Mouse (Mus musculus) lung, postnatal 14 days (tissue): Measurements from ENCODE around the gene Klra10.
"Not testable (repeated sequence)": the region's sequence is repeated elsewhere in the genome, so short reads cannot be mapped to it uniquely, and the experiment has no call there.

ENCODE experiments used
- DNase-seq: peaks from one replicate; pipeline ENCODE4 v3.0.0; 2021

Klra10 gene

DNA sequence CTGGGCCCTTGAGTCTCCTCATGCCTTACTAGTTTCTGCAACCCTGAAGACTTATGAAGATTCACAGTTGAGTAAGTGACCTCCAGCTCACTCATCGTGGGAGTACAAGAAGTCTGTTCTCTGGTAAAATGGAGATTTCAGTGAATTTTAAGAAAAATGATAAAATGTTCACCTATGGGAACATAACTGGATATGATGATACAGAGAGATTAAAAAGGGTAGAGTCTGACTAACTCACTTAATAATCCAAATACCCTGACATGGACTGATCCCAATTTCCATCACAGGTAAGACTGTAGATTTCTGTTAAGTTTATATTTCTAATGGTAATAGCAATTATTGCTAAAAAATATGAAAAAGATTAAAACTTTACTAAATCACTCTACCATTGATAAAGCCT lies at the start of gene Klra10:
TSS of gene Klra10 (minus strand) at position 101 of the 400 bp plus-strand sequence.
- not testable (repeated sequence) for DNase-seq

DNA sequence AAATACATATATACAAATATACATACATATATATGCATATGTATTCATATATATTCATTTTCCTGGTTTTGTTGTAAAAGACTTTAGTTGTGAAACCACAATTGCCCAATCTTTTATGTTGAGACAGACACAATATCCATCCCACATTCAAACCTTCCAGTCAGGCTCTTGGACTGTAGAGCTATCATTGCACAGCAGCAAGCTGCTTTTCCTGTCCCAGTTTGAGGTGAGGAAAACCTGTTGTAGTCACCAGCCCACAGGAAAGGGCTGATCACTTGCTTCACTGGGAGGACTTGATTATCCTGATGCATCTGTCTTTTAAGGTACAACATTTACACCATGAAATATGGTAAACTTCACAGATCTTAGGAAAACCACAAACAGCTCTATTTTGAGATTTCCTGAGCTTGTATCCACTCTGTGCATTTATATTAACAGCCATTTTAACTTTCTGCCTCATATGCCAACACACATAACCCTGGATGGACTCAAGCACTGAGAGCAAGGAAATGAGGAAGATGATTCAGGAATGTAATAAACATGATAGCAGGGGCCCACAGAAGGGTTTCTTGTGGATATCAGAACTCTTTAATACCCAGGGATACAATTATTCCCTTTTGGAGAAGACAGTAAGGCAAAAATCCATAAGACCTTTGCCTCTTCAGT lies 6.4 kb upstream of the Klra10 start:
- DNase-seq, result no peak

DNA sequence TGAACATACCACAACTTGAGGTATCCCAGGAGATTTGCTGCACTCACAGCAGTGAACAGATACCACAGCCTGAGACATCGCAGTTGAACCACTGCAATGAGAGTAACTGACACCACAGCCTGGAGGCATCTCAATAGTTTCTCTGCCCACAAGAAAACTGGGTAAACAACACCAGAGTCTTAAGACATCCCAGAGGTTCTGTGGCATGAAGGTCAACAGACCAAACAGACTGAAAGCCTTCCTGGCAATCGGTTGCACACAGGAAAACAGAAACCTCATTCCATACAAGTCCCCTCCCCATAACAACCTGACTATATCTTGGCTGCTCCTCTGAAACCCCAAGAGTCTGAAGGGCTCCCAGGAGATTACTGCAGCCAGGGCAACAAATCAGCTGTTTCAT lies 26.4 kb downstream of the Klra10 start:
- no peak for DNase-seq

DNA sequence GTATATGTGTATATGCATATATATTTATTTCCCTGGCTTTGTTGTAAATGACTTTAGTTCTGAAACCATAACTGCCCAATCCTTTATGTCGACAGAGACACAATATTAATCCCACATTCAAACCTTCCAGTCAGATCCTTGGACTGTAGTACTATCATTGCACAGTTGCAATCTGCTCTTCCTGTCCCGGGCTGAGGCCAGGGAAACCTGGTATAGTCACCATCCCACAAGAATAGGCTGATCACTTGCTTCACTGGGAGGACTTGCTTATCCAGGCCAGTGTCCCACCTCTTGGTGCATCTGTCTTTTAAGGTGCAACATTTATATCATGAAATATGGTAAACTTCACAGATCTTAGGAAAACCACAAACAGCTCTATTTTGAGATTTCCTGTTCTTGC lies 44.2 kb downstream of the Klra10 start:
- DNase-seq, result no peak

DNA sequence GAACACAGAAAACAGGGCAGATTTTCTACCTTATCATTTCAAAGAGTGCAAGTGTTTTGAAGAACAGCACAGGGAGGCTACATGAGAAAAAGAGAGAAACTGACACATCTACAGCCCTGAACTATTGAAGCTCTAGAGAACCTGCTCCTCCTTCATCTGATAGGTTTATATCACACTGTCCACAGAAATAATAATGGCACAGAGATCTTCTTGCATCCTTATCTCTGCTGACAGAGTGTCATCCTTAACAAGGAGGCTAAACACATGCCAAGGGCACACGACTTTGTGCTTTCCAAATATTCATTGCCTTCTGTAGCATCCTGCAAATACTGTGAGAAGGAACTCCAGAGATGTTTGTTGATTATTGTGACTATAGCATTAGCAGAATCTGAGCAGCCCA lies 45.1 kb downstream of the Klra10 start:
- DNase-seq, result no peak

DNA sequence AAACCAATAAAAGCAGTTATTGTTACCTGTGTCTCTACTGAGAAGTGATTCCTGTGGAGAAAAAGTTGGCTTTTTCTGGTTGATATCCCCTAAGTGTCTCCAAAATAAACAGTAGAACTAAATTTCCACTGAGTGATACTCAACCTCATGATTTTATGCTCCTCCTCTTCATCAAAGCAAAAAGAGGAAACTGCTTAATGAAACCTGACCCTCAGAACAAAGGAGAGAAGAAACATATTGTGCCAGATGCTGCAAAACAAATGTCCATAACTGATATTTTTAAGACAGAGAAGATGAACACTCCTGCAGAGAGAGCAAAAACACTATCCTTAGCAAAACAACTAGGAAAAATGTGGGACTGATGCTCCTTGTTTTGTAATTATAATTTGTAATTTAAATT lies 48.5 kb downstream of the Klra10 start, which contains the start of gene Klra7:
TSS of gene Klra7 (minus strand) at position 101 of the 400 bp plus-strand sequence.
- DNase-seq, result no peak
